In the genomic region with DNA sequence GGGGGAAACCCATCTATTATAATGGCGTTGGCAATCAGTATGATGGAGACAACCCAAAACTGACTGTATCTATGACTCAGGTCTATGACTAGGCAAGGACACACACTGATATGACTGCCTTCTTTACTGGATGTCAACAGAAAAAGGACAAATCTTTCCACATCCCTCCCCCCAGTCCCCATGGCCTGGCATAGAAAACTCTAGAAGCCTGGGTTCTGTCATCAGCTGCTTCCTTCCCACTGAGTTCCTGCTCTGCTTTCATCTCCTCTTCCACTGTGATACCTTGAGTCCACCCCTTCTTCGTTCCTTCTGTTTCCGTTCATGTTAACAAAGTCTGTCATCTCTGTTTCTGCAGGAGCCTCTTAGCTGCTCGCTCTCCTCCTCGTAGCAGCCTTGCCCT, we compare ENCODE assay signal across 32 mouse cellular contexts.
DNase-seq lines count a peak whose midpoint lies in the region; ATAC-seq and TF ChIP-seq lines count a peak whose summit lies in the region.
"Had no signal": no experiment of that assay in that cellular context is flagged by ENCODE, and none has a peak within 500 bp of the region (broad histone marks: within the 10 kb centered on the region; RNA-seq: fewer than 3 reads in every experiment).

No protein-coding gene starts in this region.

- TF ChIP-seq EP300 in heart, postnatal 0 days (IDR thresholded peaks at IDR 0.05; ENCODE audit: low read depth), result no peak

- WGBS in heart, postnatal 0 days, result 56% methylated on average over 5 of the region's 5 CpGs
- 90% methylated on average over 5 of the region's 5 CpGs for WGBS in neural tube, embryonic 15.5 days
- 51% methylated on average over 5 of the region's 5 CpGs for WGBS in intestine, embryonic 15.5 days

- no peak overlapping the region for H3K4me3 ChIP-seq in heart, postnatal 0 days (ENCODE audit: low read depth, low read length)
- no peak overlapping the region for H3K4me3 ChIP-seq in embryonic fibroblast, embryonic 13.5 days (ENCODE audit: insufficient read depth, low read length)
- H3K4me3 ChIP-seq in neural tube, embryonic 15.5 days (replicated peaks), result no peak overlapping the region
- H3K4me3 ChIP-seq in intestine, embryonic 15.5 days (replicated peaks), result no peak overlapping the region
- H3K4me3 ChIP-seq: embryonic facial prominence, embryonic 10.5 days; embryonic facial prominence, embryonic 15.5 days; forebrain, embryonic 13.5 days; limb, embryonic 10.5 days; limb, embryonic 15.5 days; liver, embryonic 13.5 days had no signal

- H3K36me3 ChIP-seq in heart, postnatal 0 days (replicated peaks; ENCODE audit: control insufficient read depth, insufficient read depth, low read length), result no peaks in the 10 kb centered on the region
- H3K36me3 ChIP-seq in neural tube, embryonic 15.5 days, result no peaks in the 10 kb centered on the region
- no peaks in the 10 kb centered on the region for H3K36me3 ChIP-seq in intestine, embryonic 15.5 days
- H3K36me3 ChIP-seq: embryonic facial prominence, embryonic 15.5 days; limb, embryonic 15.5 days; liver, embryonic 13.5 days had no signal

- H3K9me3 ChIP-seq in heart, postnatal 0 days (replicated peaks; ENCODE audit: control insufficient read depth, low read length), result no peaks in the 10 kb centered on the region
- H3K9me3 ChIP-seq in neural tube, embryonic 15.5 days (replicated peaks), result no peaks in the 10 kb centered on the region
- H3K9me3 ChIP-seq in intestine, embryonic 15.5 days, result no peaks in the 10 kb centered on the region
- H3K9me3 ChIP-seq: embryonic facial prominence, embryonic 10.5 days; embryonic facial prominence, embryonic 15.5 days; forebrain, embryonic 13.5 days; limb, embryonic 10.5 days; limb, embryonic 15.5 days; liver, embryonic 13.5 days had no signal

- H3K4me2 ChIP-seq in heart, postnatal 0 days (ENCODE audit: low read depth, low read length), result no peak overlapping the region
- H3K4me2 ChIP-seq in neural tube, embryonic 15.5 days, result no peak overlapping the region
- no peak overlapping the region for H3K4me2 ChIP-seq in intestine, embryonic 15.5 days (replicated peaks)
- H3K4me2 ChIP-seq: embryonic facial prominence, embryonic 15.5 days; forebrain, embryonic 13.5 days; heart, embryonic 11.5 days; limb, embryonic 15.5 days; liver, embryonic 13.5 days had no signal

- TF ChIP-seq POLR2A in embryonic fibroblast, embryonic 13.5 days (IDR thresholded peaks at IDR 0.05; ENCODE audit: low read depth, low read length), result no peak

- no peak for ATAC-seq in heart, postnatal 0 days (ENCODE audit: insufficient read depth, low read depth)
- no peak for ATAC-seq in neural tube, embryonic 15.5 days (ENCODE audit: low FRiP score)
- ATAC-seq in intestine, embryonic 15.5 days, result no peak
- ATAC-seq: CD4-positive, CD25-positive, alpha-beta regulatory T cell, adult 4 months; forebrain, embryonic 13.5 days; hindbrain, embryonic 16.5 days; intestine, embryonic 16.5 days had no signal

- peaks cover 22% of the 10 kb centered on the region for H3K4me1 ChIP-seq in heart, postnatal 0 days (ENCODE audit: control insufficient read depth, insufficient read depth)
- peaks cover 27% of the 10 kb centered on the region for H3K4me1 ChIP-seq in embryonic fibroblast, embryonic 13.5 days (ENCODE audit: control insufficient read depth, insufficient read depth, low read length)
- H3K4me1 ChIP-seq in neural tube, embryonic 15.5 days, result peaks cover 36% of the 10 kb centered on the region
- peaks cover 15% of the 10 kb centered on the region for H3K4me1 ChIP-seq in intestine, embryonic 15.5 days (replicated peaks)

- peak; percentile 81 for DNase-seq in adrenal gland, adult 2 months
- no peak for DNase-seq in adrenal gland, adult 8-10 months
- DNase-seq in heart, postnatal 0 days (ENCODE audit: low spot score), result no peak
- DNase-seq in heart, postnatal 10 days, result no peak
- DNase-seq: cerebellum, adult 2 months; cerebellum, postnatal 25 days; gastrocnemius, postnatal 14 days; heart, postnatal 14 days; kidney, adult 8-10 months; kidney, postnatal 4 days; layer of hippocampus, postnatal 36 days; liver, embryonic 13.5 days; lung, adult 2 months; lung, postnatal 10 days; midbrain, embryonic 14.5 days; retina, postnatal 1 day; right cerebral cortex, postnatal 25 days; spleen, adult 18-20 months; thymus, postnatal 14 days had no signal

- no peak overlapping the region for H3K9ac ChIP-seq in heart, postnatal 0 days (replicated peaks; ENCODE audit: low read depth, low read length)
- no peak overlapping the region for H3K9ac ChIP-seq in neural tube, embryonic 15.5 days (replicated peaks)
- H3K9ac ChIP-seq in intestine, embryonic 15.5 days, result no peak overlapping the region
- H3K9ac ChIP-seq: embryonic facial prominence, embryonic 15.5 days; forebrain, embryonic 13.5 days; limb, embryonic 15.5 days; liver, embryonic 13.5 days had no signal

- 0 out of 2 replicates have a peak overlapping the region, but pooled peaks have one; percentile 7 for H3K27ac ChIP-seq in heart, postnatal 0 days (ENCODE audit: low read depth)
- peak overlapping the region; percentile 76 for H3K27ac ChIP-seq in embryonic fibroblast, embryonic 13.5 days (ENCODE audit: insufficient read depth, low read length)
- no peak overlapping the region for H3K27ac ChIP-seq in neural tube, embryonic 15.5 days (replicated peaks)
- H3K27ac ChIP-seq in intestine, embryonic 15.5 days, result no peak overlapping the region
- H3K27ac ChIP-seq: embryonic facial prominence, embryonic 10.5 days; embryonic facial prominence, embryonic 15.5 days; kidney, postnatal 0 days; limb, embryonic 10.5 days; limb, embryonic 15.5 days; liver, embryonic 13.5 days had no signal

- no peaks in the 10 kb centered on the region for H3K27me3 ChIP-seq in heart, postnatal 0 days (ENCODE audit: control insufficient read depth, insufficient read depth, low read length)
- H3K27me3 ChIP-seq in neural tube, embryonic 15.5 days (replicated peaks), result no peaks in the 10 kb centered on the region
- H3K27me3 ChIP-seq in intestine, embryonic 15.5 days (replicated peaks), result no peaks in the 10 kb centered on the region
- H3K27me3 ChIP-seq: embryonic facial prominence, embryonic 15.5 days; forebrain, embryonic 13.5 days; limb, embryonic 15.5 days; liver, embryonic 13.5 days had no signal

- no peak for TF ChIP-seq CTCF in heart, postnatal 0 days (IDR thresholded peaks at IDR 0.05; ENCODE audit: low read depth)
- TF ChIP-seq CTCF in embryonic fibroblast, embryonic 13.5 days (IDR thresholded peaks at IDR 0.05; ENCODE audit: borderline replicate concordance, insufficient read depth, low read length), result no peak

- intact Hi-C loops in heart, postnatal 10 days (cut with DNase I), result loop anchor here (5.0 kb wide), 1 partner anchor 168 kb away; the partner anchor contains the start of gene Etv6

Comparison
In these comparisons a context has a peak if more than half of its experiments do, and no peak if none do; other contexts are left out.
1. H3K27ac ChIP-seq: peak in heart, postnatal 0 days (single experiment) and embryonic fibroblast, embryonic 13.5 days (single experiment); none in neural tube, embryonic 15.5 days (single experiment) and intestine, embryonic 15.5 days (single experiment).